Mouse (Mus musculus): Measurements from ENCODE around the gene Rsc1a1. TPM values are rescaled to one million over a fixed set of nuclear protein-coding genes. Genes with fewer than 3 reads are reported as not detected.

Rsc1a1 gene
- 2.7 and 2.8 TPM in 2 replicates for polyA plus RNA-seq (2012)

DNA sequence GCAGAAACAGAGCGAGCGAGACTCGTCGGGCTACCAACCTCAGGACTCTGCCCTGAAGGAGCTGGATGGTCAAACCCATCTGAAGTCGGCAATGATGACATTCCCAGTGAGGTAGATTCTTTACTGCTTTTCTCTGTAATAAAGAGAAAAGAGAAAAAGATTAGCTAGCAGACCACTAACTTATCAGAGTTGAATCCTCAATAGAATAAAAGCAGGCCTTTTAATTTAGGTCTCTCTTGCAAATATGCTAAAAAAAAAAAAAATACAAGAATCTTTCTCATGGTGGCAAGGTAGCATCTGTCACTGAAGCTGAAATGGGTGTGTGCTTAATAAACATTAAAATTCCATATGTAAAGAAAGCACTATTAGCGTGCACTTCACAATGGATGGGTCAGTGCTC lies at the start of gene Rsc1a1:
Gene Rsc1a1 (minus strand): TSS at position 101 of the 400 bp plus-strand sequence.

DNA sequence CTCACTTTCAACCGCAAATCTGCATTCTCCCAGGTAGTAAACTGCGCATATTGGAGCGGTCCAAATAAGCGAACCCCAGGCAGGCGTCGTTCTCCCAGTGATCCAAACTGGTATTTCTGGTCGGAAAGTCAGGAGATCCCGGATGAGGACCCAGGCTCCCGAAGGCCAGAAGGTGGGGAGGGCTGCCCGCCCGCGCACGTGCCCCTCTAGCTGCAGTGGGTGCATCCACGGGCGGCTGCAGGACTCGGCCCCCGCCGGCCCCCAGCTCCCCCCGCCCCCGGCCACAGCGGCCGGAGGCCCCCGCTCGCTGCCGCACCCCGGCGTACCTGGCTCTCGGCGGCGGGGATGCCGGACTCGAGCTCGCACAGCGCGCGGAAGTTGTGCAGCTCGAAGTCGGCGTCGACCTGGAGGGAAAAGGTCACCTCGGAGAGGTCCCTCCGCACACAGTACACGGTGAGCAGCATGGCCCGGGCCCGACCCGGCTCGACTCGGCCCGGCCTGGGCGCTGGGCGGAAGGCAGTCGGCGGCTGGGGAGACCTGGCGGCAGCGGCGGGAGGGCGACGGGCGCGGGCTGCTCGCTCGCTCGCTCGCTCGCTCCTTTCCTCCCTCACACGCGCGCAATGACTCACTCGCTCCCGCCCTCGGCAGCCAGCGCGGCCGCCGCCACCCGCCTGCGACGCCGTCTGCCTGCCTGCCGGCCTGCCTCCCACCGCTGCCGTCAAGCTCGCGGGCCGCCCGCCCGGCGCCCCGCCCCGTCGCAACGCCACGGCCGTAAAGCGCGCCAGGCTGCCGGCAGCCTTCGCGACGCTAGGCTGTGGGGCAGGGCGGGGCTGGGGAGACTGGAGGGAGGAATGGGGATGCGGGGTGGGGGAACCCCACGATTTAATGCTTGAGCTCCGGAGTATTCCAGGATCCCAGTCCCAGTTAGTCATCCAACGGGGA lies 37.6 kb upstream of the Rsc1a1 start, which contains the start of gene Ddi2:
Gene Ddi2 (minus strand): TSS at position 689 of the 942 bp plus-strand sequence.

DNA sequence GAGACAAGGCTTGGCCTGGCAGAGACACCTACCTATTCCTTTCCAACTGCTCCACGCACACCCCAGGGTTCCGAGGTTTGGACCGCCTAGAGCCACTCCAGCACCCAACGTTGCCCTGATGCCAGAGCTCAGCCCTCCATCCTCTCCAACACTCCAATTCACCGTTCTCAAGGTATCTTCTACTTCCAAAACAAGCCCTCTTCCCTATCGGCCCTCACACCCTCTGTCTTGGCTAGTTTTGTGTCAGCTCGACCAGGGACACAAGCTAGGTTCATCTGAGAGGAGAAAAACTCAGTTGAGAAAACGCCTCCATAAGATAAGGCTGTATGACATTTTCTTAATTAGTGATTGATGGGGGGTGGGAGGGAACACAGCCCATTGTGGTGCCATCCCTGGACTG lies 20.6 kb downstream of the Rsc1a1 start, which contains the start of gene Plekhm2:
Gene Plekhm2 (minus strand): TSS at position 101 of the 400 bp plus-strand sequence.

Other genes starting within 250 kb of the Rsc1a1 start
- not detected in 2 replicates for gene Srarp, start 249.5 kb downstream of the Rsc1a1 start, polyA plus RNA-seq (2012)
- gene Zbtb17, start 240.9 kb downstream of the Rsc1a1 start, polyA plus RNA-seq (2012) = 89.6 and 120 TPM in 2 replicates
- 208 and 247 TPM in 2 replicates for gene Spen, start 147.0 kb downstream of the Rsc1a1 start, polyA plus RNA-seq (2012)
- gene Fblim1, start 79.5 kb downstream of the Rsc1a1 start, polyA plus RNA-seq (2012) = 0.13 and 0.33 TPM in 2 replicates
- 1.8 TPM in 2 replicates for gene Tmem82, start 67.0 kb downstream of the Rsc1a1 start, polyA plus RNA-seq (2012)
- 0.03 TPM in 1 of 2 replicates, not detected in the other for gene Slc25a34, start 61.8 kb downstream of the Rsc1a1 start, polyA plus RNA-seq (2012)
- 42.1 and 42.7 TPM in 2 replicates for gene Plekhm2, start 20.7 kb downstream of the Rsc1a1 start, polyA plus RNA-seq (2012)
- 11.9 and 12.8 TPM in 2 replicates for gene Ddi2, start 37.8 kb upstream of the Rsc1a1 start, polyA plus RNA-seq (2012)
- 0.07 and 0.15 TPM in 2 replicates for gene Agmat, start 61.1 kb upstream of the Rsc1a1 start, polyA plus RNA-seq (2012)
- 1.7 and 1.8 TPM in 2 replicates for gene Dnajc16, start 105.3 kb upstream of the Rsc1a1 start, polyA plus RNA-seq (2012)
- gene Casp9, start 108.0 kb upstream of the Rsc1a1 start, polyA plus RNA-seq (2012) = 13.0 and 16.1 TPM in 2 replicates
- not detected in 2 replicates for gene Cela2a, start 140.6 kb upstream of the Rsc1a1 start, polyA plus RNA-seq (2012)
- not detected in 2 replicates for gene Ctrc, start 160.8 kb upstream of the Rsc1a1 start, polyA plus RNA-seq (2012)
- gene Efhd2, start 189.3 kb upstream of the Rsc1a1 start, polyA plus RNA-seq (2012) = 100 and 107 TPM in 2 replicates

Data from megakaryocyte-erythroid progenitor cell, adult 5 weeks (primary cell).